Mouse (Mus musculus) liver, adult 2 months (tissue): Measurements from ENCODE around the gene Acnat2. TPM values are rescaled to one million over a fixed set of nuclear protein-coding genes. Genes with fewer than 3 reads are reported as not detected.
"Not testable (repeated sequence)": the region's sequence is repeated elsewhere in the genome, so short reads cannot be mapped to it uniquely, and the experiment has no call there.

Experiments used
- DNase-seq: peaks from one replicate; pipeline ENCODE4 v3.0.0-alpha.2; 2011; ENCODE audit warnings: low read depth, low spot score; ENCODE audit errors: extremely low read depth
- H3K27ac ChIP-seq: fragments of 200-500 bp; replicated peaks from 2 replicates; pipeline ENCODE4 v1.5.1; 2012; ENCODE audit warnings: low read depth, mild to moderate bottlenecking, control low read depth, inconsistent platforms, low read length; ENCODE audit not compliant: insufficient read depth
- H3K27me3 ChIP-seq: fragments of 200-500 bp; 2 replicates; pipeline ENCODE4 v1.6.1; 2012; ENCODE audit warnings: mild to moderate bottlenecking, moderate library complexity, low read length, inconsistent platforms; ENCODE audit not compliant: control insufficient read depth, insufficient read depth
- H3K36me3 ChIP-seq: fragments of 200-500 bp; 2 replicates; pipeline ENCODE4 v1.6.1; 2012; ENCODE audit warnings: low read length, inconsistent platforms; ENCODE audit not compliant: control insufficient read depth, insufficient read depth
- H3K4me1 ChIP-seq: fragments of 200-500 bp; 2 replicates; pipeline ENCODE4 v1.6.1; 2011; ENCODE audit warnings: low read length; ENCODE audit not compliant: control insufficient read depth, insufficient read depth
- H3K4me3 ChIP-seq: fragments of 200-500 bp; 2 replicates; pipeline ENCODE4 v1.5.1; 2011; ENCODE audit warnings: low read depth, mild to moderate bottlenecking, control low read depth, low read length, moderate library complexity; ENCODE audit not compliant: insufficient read depth
- H3K79me2 ChIP-seq: fragments of 200-500 bp; 2 replicates; pipeline ENCODE4 v1.6.1; 2012; ENCODE audit warnings: inconsistent platforms, mild to moderate bottlenecking, low read length, moderate library complexity; ENCODE audit not compliant: control insufficient read depth, insufficient read depth
- H3K9ac ChIP-seq: fragments of 200-500 bp; 2 replicates; pipeline ENCODE4 v1.6.1; 2012; ENCODE audit warnings: low read depth, mild to moderate bottlenecking, control low read depth, inconsistent platforms, low read length
- CTCF ChIP-seq: fragments of 200-500 bp; IDR thresholded peaks from 2 replicates; pipeline ENCODE4 v1.5.1; 2011; ENCODE audit warnings: low read depth, low read length, control low read depth
- POLR2A ChIP-seq: fragments of 200-500 bp; IDR thresholded peaks from 2 replicates; pipeline ENCODE4 v1.6.1; 2011; ENCODE audit warnings: low read length, control low read depth; ENCODE audit not compliant: insufficient read depth; ENCODE audit errors: extremely low read depth
- WGBS: fragments of 180-500 bp; shearing (Covaris S2); methylation state at CpG from one replicate; pipeline ENCODE4 v1.1.7; 2018; 5-methylcytosine and 5-hydroxymethylcytosine counted together
- polyA plus RNA-seq: library from polyadenylated mRNA; depleted of rRNA; stranded (reverse); fragments of >200 nt; gene quantifications from 2 replicates; pipeline ENCODE4 v1.2.3, GENCODE M21; 2012; rRNA removed
- total RNA-seq: library from RNA; depleted of rRNA; stranded (reverse); fragments of >200 nt; gene quantifications from 2 replicates; pipeline ENCODE4 v1.2.3, GENCODE M21; 2014; rRNA removed

Gene Acnat2
- 44.7 and 70.2 TPM in 2 replicates for total RNA-seq
- 28.6 and 48.6 TPM in 2 replicates for polyA plus RNA-seq

DNA sequence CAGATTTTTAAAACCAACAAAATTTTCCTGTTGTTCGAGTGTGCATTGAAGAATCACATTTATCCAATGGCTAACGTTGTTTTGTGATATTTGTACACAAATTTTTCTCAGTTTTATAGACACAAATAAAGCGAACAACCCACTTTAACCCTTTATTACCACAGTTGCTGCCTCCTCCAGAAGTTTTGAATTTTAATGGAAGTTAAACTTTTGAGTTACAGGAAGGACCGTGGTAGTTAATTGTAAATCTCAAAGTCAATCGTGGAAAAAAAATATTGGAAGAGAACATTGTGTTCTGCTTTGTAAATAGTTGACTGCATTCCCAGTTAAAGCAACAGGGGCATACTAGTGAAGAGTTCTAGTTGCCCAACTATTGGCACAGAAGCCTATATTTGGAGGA lies at the start of gene Acnat2:
Acnat2 (minus strand) TSS at position 195 of the 400 bp plus-strand sequence.
- not testable (repeated sequence) for H3K4me1 ChIP-seq, H3K4me3 ChIP-seq, H3K79me2 ChIP-seq, H3K36me3 ChIP-seq, H3K27ac ChIP-seq, H3K9ac ChIP-seq, H3K27me3 ChIP-seq
- 26% methylated on average over 5 of the region's 5 CpGs for WGBS
- peak; percentile 88 for DNase-seq

- TF ChIP-seq POLR2A (no peak), CTCF (no peak)
- no peak for DNase-seq
- Histone ChIP-seq H3K27me3 (no peaks in the 10 kb centered on the region), H3K27ac (no peak overlapping the region), H3K79me2 (no peaks in the 10 kb centered on the region), H3K4me1 (peaks cover 13% of the 10 kb centered on the region), H3K4me3 (no peak overlapping the region), H3K9ac (no peak overlapping the region), H3K36me3 (peaks cover 11% of the 10 kb centered on the region)
- WGBS = 82% methylated on average over 2 of the region's 2 CpGs
Measured at GRCm38 (mm10) chr4:49456171-49456570, 48.2 kb upstream of the Acnat2 start.

- Histone ChIP-seq H3K79me2 (no peaks in the 10 kb centered on the region), H3K4me3 (no peak overlapping the region), H3K9ac (0 out of 2 replicates have a peak overlapping the region, but pooled peaks have one; percentile 6), H3K4me1 (peaks cover 15% of the 10 kb centered on the region), H3K27me3 (no peaks in the 10 kb centered on the region), H3K27ac (peak overlapping the region; percentile 91), H3K36me3 (peaks cover 25% of the 10 kb centered on the region)
- peak; percentile 63 for DNase-seq
- WGBS = 11% methylated on average over 1 of the region's 1 CpGs
- TF ChIP-seq POLR2A (no peak), CTCF (no peak)
Measured at GRCm38 (mm10) chr4:49451848-49452551, 44.0 kb upstream of the Acnat2 start.

DNA sequence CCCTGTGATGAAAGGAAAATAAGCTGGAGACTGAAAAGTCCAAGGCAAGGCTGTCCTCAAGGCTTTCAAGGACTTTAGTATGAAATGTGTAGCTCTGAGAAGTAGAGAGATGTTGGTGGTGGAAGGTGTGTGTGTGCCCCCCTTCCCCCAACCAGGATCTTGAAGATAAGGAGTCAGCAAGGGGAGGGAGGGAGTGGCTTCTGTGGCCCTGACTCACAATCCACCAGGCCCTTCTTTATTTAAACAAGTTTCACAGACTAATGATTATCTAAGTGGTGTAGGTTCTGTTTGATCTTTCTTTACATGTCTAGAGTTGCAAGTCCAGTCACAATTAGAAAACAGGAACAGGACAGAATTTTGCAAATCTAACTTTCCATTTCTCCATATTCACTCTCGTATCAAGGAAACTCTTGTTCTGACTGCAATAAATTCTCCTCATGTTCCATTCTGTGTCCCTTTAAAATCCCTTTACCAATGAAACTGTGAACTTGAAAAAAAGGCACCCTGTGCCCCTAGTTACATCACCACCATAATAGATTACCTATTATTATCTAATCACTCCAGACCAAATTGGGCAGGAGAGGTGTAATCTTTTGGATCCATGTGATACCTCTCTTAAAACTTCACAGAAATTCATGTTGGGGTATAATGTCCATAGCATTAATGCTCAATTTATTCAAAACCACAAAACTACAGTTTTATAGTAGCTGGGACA lies 43.3 kb upstream of the Acnat2 start:
- peaks cover 15% of the 10 kb centered on the region for H3K4me1 ChIP-seq

DNA sequence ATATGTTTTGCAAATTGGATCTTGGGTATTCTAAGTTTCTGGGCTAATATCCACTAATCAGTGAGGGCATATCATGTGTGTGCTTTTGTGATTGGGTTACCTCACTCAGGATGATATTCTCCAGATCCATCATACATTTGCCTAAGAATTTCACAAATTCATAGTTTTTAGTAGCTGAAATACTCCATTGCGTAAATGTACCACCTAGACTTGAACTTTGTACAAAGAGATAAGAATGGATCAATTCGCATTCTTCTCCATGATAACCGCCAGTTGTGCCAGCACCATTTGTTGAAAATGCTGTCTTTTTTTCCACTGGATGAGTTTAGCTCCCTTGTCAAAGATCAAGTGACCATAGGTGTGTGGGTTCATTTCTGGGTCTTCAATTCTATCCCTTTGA lies 29.0 kb upstream of the Acnat2 start:
- H3K4me1 ChIP-seq, H3K4me3 ChIP-seq, H3K9ac ChIP-seq, H3K36me3 ChIP-seq, H3K79me2 ChIP-seq, H3K27ac ChIP-seq, H3K27me3 ChIP-seq: not testable (repeated sequence)
- WGBS = 22% methylated on average over 3 of the region's 3 CpGs
- DNase-seq = peak; percentile 95

More for the DNA sequence above, 43.3 kb upstream of the Acnat2 start:
- H3K27ac ChIP-seq = peak overlapping the region; percentile 73
- not testable (repeated sequence) for H3K79me2 ChIP-seq, H3K27me3 ChIP-seq, H3K4me3 ChIP-seq
- 13% methylated on average over 1 of the region's 1 CpGs for WGBS
- 0 out of 2 replicates have a peak overlapping the region, but pooled peaks have one; percentile 39 for H3K9ac ChIP-seq
- peaks cover 27% of the 10 kb centered on the region for H3K36me3 ChIP-seq
- DNase-seq = peak; percentile 79

DNA sequence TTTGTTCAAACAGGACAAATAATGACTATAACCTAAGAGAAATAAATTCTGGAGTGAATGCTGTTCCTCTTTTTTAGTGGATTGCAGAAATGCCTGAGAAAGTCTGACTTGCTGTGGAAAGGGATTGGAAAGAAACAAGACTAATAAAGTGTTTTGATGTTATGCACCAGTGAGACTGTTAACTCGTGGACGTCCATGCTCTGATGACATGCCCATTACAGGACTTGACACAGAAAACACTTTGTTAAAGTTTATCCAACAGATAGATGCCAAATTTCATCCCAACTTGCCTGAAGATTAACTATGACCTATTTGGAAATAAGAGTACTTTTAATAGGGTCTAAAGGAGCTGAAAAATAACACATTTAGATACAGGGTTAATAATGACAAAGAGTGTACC lies 2.2 kb upstream of the Acnat2 start:
- DNase-seq = peak; percentile 95
- not testable (repeated sequence) for H3K27ac ChIP-seq, H3K4me3 ChIP-seq, H3K9ac ChIP-seq, H3K79me2 ChIP-seq, H3K27me3 ChIP-seq, H3K36me3 ChIP-seq, H3K4me1 ChIP-seq
- 14% methylated on average over 2 of the region's 2 CpGs for WGBS
